Mouse (Mus musculus): ENCODE data around the gene Spint2. TPM values are rescaled to one million over a fixed set of nuclear protein-coding genes. Genes with fewer than 3 reads are reported as not detected.

The Spint2 gene
- polyA plus RNA-seq, 2 experiments = 14.6 to 22.3 TPM

DNA sequence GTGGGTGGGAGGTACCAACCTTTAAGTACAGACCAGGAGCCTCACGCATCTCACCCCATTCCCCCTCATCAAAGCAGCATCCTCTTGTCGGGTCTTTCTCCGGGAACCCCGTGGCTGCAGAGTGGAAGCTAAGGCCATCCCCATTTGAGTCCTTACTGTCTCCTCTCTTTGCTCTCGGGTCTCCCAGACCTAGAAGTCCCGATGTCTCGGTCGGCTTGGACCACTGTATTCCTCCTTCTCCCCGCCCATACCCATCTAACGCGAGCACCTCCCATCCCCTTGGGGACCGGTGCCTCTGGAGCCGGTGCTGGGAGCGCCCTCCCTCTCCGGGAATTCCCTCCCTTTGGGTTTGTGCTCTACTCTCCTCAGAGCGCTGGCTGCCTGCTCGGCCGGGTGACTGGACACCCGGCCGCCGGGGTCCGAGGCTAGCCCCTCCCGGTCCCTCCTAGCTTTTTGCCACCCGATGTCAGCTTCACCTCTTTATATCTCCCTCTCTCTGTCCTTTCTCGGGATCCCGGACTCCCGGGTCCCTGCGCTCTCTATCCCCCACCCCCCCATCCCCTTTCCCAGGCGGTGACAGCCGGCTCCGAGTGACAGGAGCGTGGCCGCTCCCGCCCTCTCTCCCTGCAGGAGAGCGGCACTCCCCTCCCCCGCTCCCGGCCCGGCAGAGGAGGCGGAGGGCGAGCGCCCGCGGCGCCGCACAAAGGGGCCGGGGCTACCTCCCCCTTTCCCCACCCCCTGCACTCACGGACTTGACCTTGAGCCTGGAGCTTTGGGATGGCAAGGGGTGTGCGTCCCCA is 23.0 kb upstream of the Spint2 start:
- no peak for ATAC-seq (ENCODE audit: insufficient read depth)
- peak overlapping the region; percentile 73 for H3K4me2 ChIP-seq (ENCODE audit: low read depth)
- peak overlapping the region; percentile 15 to 42; a peak in 3 of 4 replicates for H3K4me3 ChIP-seq (ENCODE audit: insufficient read depth in 1 of 2, low read depth in 2 of 2, low read length in 2 of 2)
- no peak overlapping the region for H3K9ac ChIP-seq (replicated peaks)
- WGBS (ENCODE audit: insufficient replicate concordance) = 2% methylated on average over 48 of the region's 48 CpGs
- H3K27ac ChIP-seq = no peak overlapping the region
- H3K36me3 ChIP-seq (replicated peaks; ENCODE audit: control insufficient read depth, insufficient read depth, low read depth) = no peaks in the 10 kb centered on the region
- peaks cover 54% of the 10 kb centered on the region for H3K27me3 ChIP-seq (ENCODE audit: control insufficient read depth, insufficient read depth, low read length)
- peaks cover 8 to 15% of the 10 kb centered on the region in 2 experiments for H3K4me1 ChIP-seq (replicated peaks; ENCODE audit: control insufficient read depth in 2 of 2, insufficient read depth in 2 of 2, low read length in 1 of 2)
- no peak for DNase-seq (ENCODE audit: low read depth in 3 of 3, low spot score in 3 of 3)
- no peaks in the 10 kb centered on the region for H3K9me3 ChIP-seq (ENCODE audit: control insufficient read depth, low read length)
- TF ChIP-seq EP300 (IDR thresholded peaks at IDR 0.05; ENCODE audit: low read depth) (no peak), CTCF (IDR thresholded peaks at IDR 0.05; ENCODE audit: low read depth) (no peak)

DNA sequence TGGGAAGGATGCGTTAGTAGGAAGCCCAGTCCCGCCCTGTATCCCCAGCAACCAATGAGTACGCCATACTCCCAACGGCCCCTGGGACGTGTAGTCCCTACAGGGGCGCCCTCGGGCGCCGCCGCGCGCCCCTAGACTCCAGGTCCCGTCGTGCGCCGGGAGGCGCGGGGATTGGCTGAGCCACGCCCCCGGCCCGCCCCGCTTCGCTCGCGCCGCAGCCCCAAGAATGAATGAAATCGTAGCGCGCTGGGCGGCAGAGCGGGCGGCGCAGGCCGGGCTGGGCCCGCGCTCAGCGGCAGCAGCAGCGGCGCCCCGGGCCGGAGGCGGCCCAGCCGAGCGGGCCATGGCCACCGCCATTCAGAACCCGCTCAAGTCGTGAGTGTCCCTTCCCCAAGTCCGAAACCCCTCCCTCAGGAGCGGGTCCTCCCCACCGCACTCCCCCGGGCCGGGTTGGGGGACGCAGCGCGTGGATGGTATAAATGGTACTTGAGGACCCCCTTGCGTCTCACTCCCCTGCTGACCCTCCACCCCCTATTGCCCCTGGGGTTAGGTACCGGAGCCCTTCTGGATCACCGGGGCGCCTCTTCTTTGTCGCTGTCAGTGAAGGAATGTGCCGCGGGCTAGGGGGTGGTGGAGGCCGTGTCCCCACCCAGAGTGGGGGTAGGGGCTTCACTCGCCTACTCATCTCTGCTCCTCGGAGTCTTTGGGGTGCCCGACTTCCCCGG is 22.2 kb upstream of the Spint2 start, which contains the start of gene Dpf1:
Dpf1 (plus strand) TSS at position 214 of the 725 bp plus-strand sequence.
- TF ChIP-seq CTCF (IDR thresholded peaks at IDR 0.05; ENCODE audit: low read depth) = no peak
- no peak for TF ChIP-seq EP300 (IDR thresholded peaks at IDR 0.05; ENCODE audit: low read depth)
- H3K27me3 ChIP-seq (ENCODE audit: control insufficient read depth, insufficient read depth, low read length) = peaks cover 47% of the 10 kb centered on the region
- H3K9ac ChIP-seq (replicated peaks) = no peak within 1 kb of the TSS
- no peaks in the 10 kb centered on the region for H3K9me3 ChIP-seq (ENCODE audit: control insufficient read depth, low read length)
- H3K4me1 ChIP-seq (replicated peaks; ENCODE audit: control insufficient read depth in 2 of 2, insufficient read depth in 2 of 2, low read length in 1 of 2) = peaks cover 7 to 10% of the 10 kb centered on the region in 2 experiments
- peak; percentile 70 for ATAC-seq (ENCODE audit: insufficient read depth)
- no peak within 1 kb of the TSS for H3K27ac ChIP-seq
- H3K36me3 ChIP-seq (replicated peaks; ENCODE audit: control insufficient read depth, insufficient read depth, low read depth) = no peaks in the 10 kb centered on the region
- H3K4me2 ChIP-seq (ENCODE audit: low read depth) = peak within 1 kb of the TSS; percentile 73
- H3K4me3 ChIP-seq (ENCODE audit: insufficient read depth in 1 of 2, low read depth in 2 of 2, low read length in 2 of 2) = peak within 1 kb of the TSS; percentile 15 to 42
- whole genome bisulfite sequencing (ENCODE audit: insufficient replicate concordance) = under 1% methylated on average over 66 of the region's 67 CpGs
- DNase-seq (ENCODE audit: low read depth in 3 of 3, low spot score in 3 of 3) = peak in 1 of 3 experiments; percentile 49

DNA sequence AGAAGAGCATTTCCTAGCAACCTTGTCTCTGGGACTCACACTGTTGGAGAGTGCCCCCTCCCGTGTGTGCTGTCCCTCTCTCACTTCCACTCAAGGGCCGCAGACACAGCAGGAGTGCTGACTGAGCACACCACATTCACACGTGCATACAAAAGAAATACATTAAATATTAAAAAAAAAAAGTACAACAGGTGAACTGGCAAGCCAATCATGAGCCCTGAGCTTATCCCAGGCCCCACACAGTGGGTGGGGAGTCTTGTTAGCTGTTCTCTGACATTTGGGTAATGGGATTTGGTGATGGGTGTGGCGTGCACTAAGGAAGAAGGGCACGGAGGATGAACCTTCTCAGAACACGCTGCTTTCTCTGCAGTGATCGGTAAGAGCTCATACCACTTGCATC is 20.9 kb upstream of the Spint2 start:
- H3K36me3 ChIP-seq (replicated peaks; ENCODE audit: control insufficient read depth, insufficient read depth, low read depth) = no peaks in the 10 kb centered on the region
- no peak overlapping the region for H3K4me2 ChIP-seq (ENCODE audit: low read depth)
- peaks cover 39% of the 10 kb centered on the region for H3K27me3 ChIP-seq (ENCODE audit: control insufficient read depth, insufficient read depth, low read length)
- H3K4me1 ChIP-seq (replicated peaks; ENCODE audit: control insufficient read depth in 2 of 2, insufficient read depth in 2 of 2, low read length in 1 of 2) = peaks cover 5 to 7% of the 10 kb centered on the region in 2 experiments
- H3K27ac ChIP-seq = no peak overlapping the region
- H3K9ac ChIP-seq (replicated peaks) = no peak overlapping the region
- DNase-seq (ENCODE audit: low read depth in 3 of 3, low spot score in 3 of 3) = no peak
- no peaks in the 10 kb centered on the region for H3K9me3 ChIP-seq (ENCODE audit: control insufficient read depth, low read length)
- WGBS (ENCODE audit: insufficient replicate concordance) = 56% methylated on average over 7 of the region's 7 CpGs
- ATAC-seq (ENCODE audit: insufficient read depth) = no peak
- TF ChIP-seq CTCF (IDR thresholded peaks at IDR 0.05; ENCODE audit: low read depth) (no peak), EP300 (IDR thresholded peaks at IDR 0.05; ENCODE audit: low read depth) (no peak)
- no peak overlapping the region for H3K4me3 ChIP-seq (ENCODE audit: insufficient read depth in 1 of 2, low read depth in 2 of 2, low read length in 2 of 2)

DNA sequence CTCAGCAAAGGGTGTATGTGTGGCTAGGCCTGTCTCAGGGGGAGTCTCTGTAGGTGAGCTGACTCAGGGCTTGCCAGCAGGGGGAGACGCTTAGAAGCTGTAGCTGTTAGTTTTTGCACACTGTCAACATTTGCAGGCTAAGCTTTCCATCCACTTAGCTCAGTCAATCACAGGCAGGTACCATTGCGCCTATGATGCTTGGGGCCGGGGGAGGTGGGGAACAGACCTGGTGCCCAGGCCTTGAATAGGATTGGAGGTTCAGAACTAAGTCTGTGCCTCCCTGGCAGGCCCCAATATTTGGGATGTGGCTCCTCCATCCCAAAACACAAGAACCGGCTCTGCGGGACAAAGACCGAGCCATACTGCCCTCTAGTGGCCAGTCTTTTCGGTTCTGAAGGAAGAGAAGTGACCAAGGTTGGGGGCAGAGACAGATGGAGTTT is 19.4 kb upstream of the Spint2 start:
- Histone ChIP-seq H3K9me3 (ENCODE audit: control insufficient read depth, low read length) (no peaks in the 10 kb centered on the region), H3K27me3 (ENCODE audit: control insufficient read depth, insufficient read depth, low read length) (peaks cover 37% of the 10 kb centered on the region), H3K36me3 (replicated peaks; ENCODE audit: control insufficient read depth, insufficient read depth, low read depth) (no peaks in the 10 kb centered on the region), H3K9ac (replicated peaks) (no peak overlapping the region), H3K4me1 (replicated peaks; ENCODE audit: control insufficient read depth in 2 of 2, insufficient read depth in 2 of 2, low read length in 1 of 2) (no peaks in the 10 kb centered on the region), H3K4me3 (ENCODE audit: insufficient read depth in 1 of 2, low read depth in 2 of 2, low read length in 2 of 2) (no peak overlapping the region), H3K27ac (no peak overlapping the region), H3K4me2 (ENCODE audit: low read depth) (no peak overlapping the region)
- 1% methylated on average over 7 of the region's 7 CpGs for WGBS (ENCODE audit: insufficient replicate concordance)
- DNase-seq (ENCODE audit: low read depth in 3 of 3, low spot score in 3 of 3) (no peak), ATAC-seq (ENCODE audit: insufficient read depth) (no peak)
- TF ChIP-seq CTCF (IDR thresholded peaks at IDR 0.05; ENCODE audit: low read depth) (peak; percentile 80), EP300 (IDR thresholded peaks at IDR 0.05; ENCODE audit: low read depth) (no peak)

DNA sequence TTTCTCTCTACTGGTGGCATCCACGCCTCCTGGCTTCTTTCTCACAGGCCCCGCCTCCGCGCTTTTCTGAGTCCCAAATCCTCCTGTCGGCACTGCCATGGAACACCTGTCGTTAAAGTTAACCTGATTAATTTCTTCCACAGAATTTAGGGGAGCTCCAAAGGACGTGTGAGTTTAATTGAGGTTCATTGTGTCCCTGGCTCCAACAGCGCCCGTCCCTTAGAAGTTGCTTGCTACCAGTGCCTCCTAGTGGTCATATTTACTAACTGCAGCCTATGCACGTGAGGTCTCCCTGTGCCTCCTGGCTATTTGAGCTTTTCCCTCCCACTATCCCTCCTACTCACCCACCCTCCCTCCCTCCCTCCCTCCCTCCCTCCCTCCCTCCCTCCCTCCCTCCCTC is 15.3 kb upstream of the Spint2 start:
- ATAC-seq (ENCODE audit: insufficient read depth) = no peak
- Histone ChIP-seq H3K9ac (replicated peaks) (no peak overlapping the region), H3K9me3 (ENCODE audit: control insufficient read depth, low read length) (no peaks in the 10 kb centered on the region), H3K4me2 (ENCODE audit: low read depth) (no peak overlapping the region), H3K4me1 (replicated peaks; ENCODE audit: control insufficient read depth in 2 of 2, insufficient read depth in 2 of 2, low read length in 1 of 2) (peaks cover 0 to 7% of the 10 kb centered on the region in 2 experiments; a peak in 1 of 4 replicates), H3K36me3 (replicated peaks; ENCODE audit: control insufficient read depth, insufficient read depth, low read depth) (no peaks in the 10 kb centered on the region), H3K27me3 (ENCODE audit: control insufficient read depth, insufficient read depth, low read length) (no peaks in the 10 kb centered on the region; the same call in 1 of the 2 replicates), H3K4me3 (ENCODE audit: insufficient read depth in 1 of 2, low read depth in 2 of 2, low read length in 2 of 2) (no peak overlapping the region), H3K27ac (no peak overlapping the region)
- DNase-seq (ENCODE audit: low read depth in 3 of 3, low spot score in 3 of 3) = peak in 1 of 3 experiments; percentile 49
- TF ChIP-seq CTCF (IDR thresholded peaks at IDR 0.05; ENCODE audit: low read depth) (peak; percentile 88), EP300 (IDR thresholded peaks at IDR 0.05; ENCODE audit: low read depth) (no peak)
- 14% methylated on average over 10 of the region's 10 CpGs for WGBS (ENCODE audit: insufficient replicate concordance)
